8 mouse cellular contexts compared by ENCODE assay signal in genomic region chr9:41935373-41935971, GRCm38 (mm10).
DNase-seq lines count a peak whose midpoint lies in the region; ATAC-seq lines count a peak whose summit lies in the region.

No protein-coding gene starts in this region.

- H3K27ac ChIP-seq in embryonic facial prominence, embryonic 10.5 days (replicated peaks), result peak overlapping the region; percentile 98
- peak overlapping the region; percentile 95 for H3K27ac ChIP-seq in midbrain, embryonic 10.5 days (replicated peaks)
- H3K27ac ChIP-seq in stomach, embryonic 15.5 days, result peak overlapping the region; percentile 88

- peak overlapping the region; percentile 44; the same call in 1 of the 2 replicates for H3K9ac ChIP-seq in stomach, embryonic 15.5 days

- peak; percentile 5 to 33 for DNase-seq in heart, adult 18-20 months
- no peak for DNase-seq in heart, adult 9 months (ENCODE audit: low spot score in 2 of 2)
- peak; percentile 94 for DNase-seq in embryonic facial prominence, embryonic 10.5 days (ENCODE audit: low spot score)
- peak; percentile 40 to 43 for DNase-seq in heart, postnatal 10 days
- DNase-seq in left cerebral cortex, adult 18-20 months (ENCODE audit: low spot score in 2 of 2), result peak; percentile 49 to 72
- peak; percentile 79 for DNase-seq in midbrain, embryonic 10.5 days (ENCODE audit: low spot score)

- H3K27me3 ChIP-seq in embryonic facial prominence, embryonic 10.5 days (replicated peaks; ENCODE audit: low read depth, poor library complexity, severe bottlenecking), result no peaks in the 10 kb centered on the region
- peaks cover 11% of the 10 kb centered on the region for H3K27me3 ChIP-seq in midbrain, embryonic 10.5 days (ENCODE audit: low read depth, poor library complexity, severe bottlenecking)
- H3K27me3 ChIP-seq in stomach, embryonic 15.5 days (replicated peaks), result no peaks in the 10 kb centered on the region

- peak overlapping the region; percentile 54 for H3K4me3 ChIP-seq in embryonic facial prominence, embryonic 10.5 days
- H3K4me3 ChIP-seq in midbrain, embryonic 10.5 days, result peak overlapping the region; percentile 55
- H3K4me3 ChIP-seq in stomach, embryonic 15.5 days (replicated peaks), result peak overlapping the region; percentile 40

- peak overlapping the region; percentile 87 for H3K4me2 ChIP-seq in stomach, embryonic 15.5 days

- H3K9me3 ChIP-seq in embryonic facial prominence, embryonic 10.5 days, result no peaks in the 10 kb centered on the region
- no peaks in the 10 kb centered on the region for H3K9me3 ChIP-seq in midbrain, embryonic 10.5 days (replicated peaks)
- H3K9me3 ChIP-seq in stomach, embryonic 15.5 days, result no peaks in the 10 kb centered on the region

- H3K4me1 ChIP-seq in embryonic facial prominence, embryonic 10.5 days, result peaks cover 63% of the 10 kb centered on the region
- H3K4me1 ChIP-seq in midbrain, embryonic 10.5 days, result peaks cover 41% of the 10 kb centered on the region
- H3K4me1 ChIP-seq in stomach, embryonic 15.5 days, result peaks cover 33% of the 10 kb centered on the region

- intact Hi-C loops in heart, postnatal 10 days (cut with DNase I), result no loop called here

- H3K36me3 ChIP-seq in embryonic facial prominence, embryonic 10.5 days (replicated peaks), result no peaks in the 10 kb centered on the region
- no peaks in the 10 kb centered on the region for H3K36me3 ChIP-seq in midbrain, embryonic 10.5 days
- no peaks in the 10 kb centered on the region for H3K36me3 ChIP-seq in stomach, embryonic 15.5 days

- 1% methylated on average over 21 of the region's 21 CpGs for WGBS in embryonic facial prominence, embryonic 10.5 days
- WGBS in midbrain, embryonic 10.5 days, result 1% methylated on average over 21 of the region's 21 CpGs
- WGBS in stomach, embryonic 15.5 days, result 3% methylated on average over 19 of the region's 21 CpGs

- ATAC-seq in stomach, embryonic 15.5 days (ENCODE audit: insufficient read depth, low FRiP score, low read depth), result peak; percentile 76
- no peak for ATAC-seq in megakaryocyte-erythroid progenitor cell, adult 5-6 weeks (replicated peaks; ENCODE audit: low FRiP score, low TSS enrichment, poor library complexity, severe bottlenecking)

Comparison
In these comparisons a context has a peak if more than half of its experiments do, and no peak if none do; other contexts are left out.
1. DNase-seq: peak in heart, adult 18-20 months (2 of 2), embryonic facial prominence, embryonic 10.5 days (single experiment), heart, postnatal 10 days (2 of 2), left cerebral cortex, adult 18-20 months (2 of 2) and midbrain, embryonic 10.5 days (single experiment); none in heart, adult 9 months (0 of 2).
2. Peak in every context shown above with its lines, with median percentiles within 50 percentile points of each other: H3K27ac ChIP-seq and H3K4me3 ChIP-seq.